Mouse (Mus musculus) forebrain, postnatal 0 days (tissue): ENCODE data around the gene Fam71b. TPM values are rescaled to one million over a fixed set of nuclear protein-coding genes. Genes with fewer than 3 reads are reported as not detected.

Experiments used
- ATAC-seq: fragments of 200-750 bp; cut with Nextera tagmentation; 2 replicates; pipeline ENCODE4 v1.8.0; 2017; ENCODE audit warnings: mild to moderate bottlenecking, moderate library complexity
- DNase-seq: peaks from one replicate; pipeline ENCODE4 v3.0.0-alpha.2; 2015
- H3K27ac ChIP-seq: fragments of 300-500 bp; sonication (generic); 2 replicates; pipeline ENCODE4 v1.5.1; 2014; ENCODE audit warnings: low read depth, mild to moderate bottlenecking, antibody characterized with exemption, low read length, moderate library complexity, mixed read lengths
- H3K27me3 ChIP-seq: fragments of 300-500 bp; sonication (generic); 2 replicates; pipeline ENCODE4 v1.6.1; 2014; ENCODE audit warnings: mild to moderate bottlenecking, low read length, mixed read lengths; ENCODE audit not compliant: insufficient read depth
- H3K36me3 ChIP-seq: fragments of 300-500 bp; sonication (generic); 2 replicates; pipeline ENCODE4 v1.6.1; 2014; ENCODE audit warnings: mild to moderate bottlenecking, moderate library complexity; ENCODE audit not compliant: insufficient read depth
- H3K4me1 ChIP-seq: fragments of 300-500 bp; sonication (generic); 2 replicates; pipeline ENCODE4 v1.6.1; 2014; ENCODE audit warnings: antibody characterized with exemption; ENCODE audit not compliant: insufficient read depth
- H3K4me2 ChIP-seq: fragments of 300-500 bp; sonication (generic); 2 replicates; pipeline ENCODE4 v1.6.1; 2014; ENCODE audit warnings: low read depth, mild to moderate bottlenecking, moderate library complexity
- H3K4me3 ChIP-seq: fragments of 300-500 bp; sonication (generic); 2 replicates; pipeline ENCODE4 v1.5.1; 2014; ENCODE audit warnings: low read depth, low read length, mixed read lengths
- H3K9ac ChIP-seq: fragments of 300-500 bp; sonication (generic); 2 replicates; pipeline ENCODE4 v1.6.1; 2014; ENCODE audit warnings: mild to moderate bottlenecking
- H3K9me3 ChIP-seq: fragments of 300-500 bp; sonication (generic); 2 replicates; pipeline ENCODE4 v1.6.1; 2016; ENCODE audit warnings: low read length
- CTCF ChIP-seq: sonication (generic); IDR thresholded peaks from 2 replicates; pipeline ENCODE4 v1.5.1; 2016; ENCODE audit warnings: antibody characterized with exemption, control low read depth, low read depth
- WGBS: fragments of 180-500 bp; shearing (Covaris S2); extraction: QIAGEN DNeasy Blood & Tissue Kit; methylation state at CpG from one replicate; pipeline ENCODE4 v1.1.7; 2014; 5-methylcytosine and 5-hydroxymethylcytosine counted together
- polyA plus RNA-seq: library from polyadenylated mRNA; unstranded; fragments of >200 nt; fragmentation: Nextera tagmentation; extraction: Ambion mirVana; gene quantifications from 2 replicates; pipeline ENCODE4 v1.2.1, GENCODE M21; 2015
- total RNA-seq: library from RNA; depleted of rRNA; stranded (reverse); fragments of >200 nt; gene quantifications from 2 replicates; pipeline ENCODE4 v1.2.3, GENCODE M21; 2014

The Fam71b gene
- total and polyA plus RNA-seq, 2 experiments from 2014 or later: not detected

- no peak overlapping the region for H3K9ac ChIP-seq
- ATAC-seq (no peak), DNase-seq (no peak)
- H3K27ac ChIP-seq: no peak overlapping the region
- 78% methylated on average over 2 of the region's 2 CpGs for WGBS
- H3K36me3 ChIP-seq: no peaks in the 10 kb centered on the region
- no peak overlapping the region for H3K4me3 ChIP-seq
- H3K4me1 ChIP-seq: no peaks in the 10 kb centered on the region
- no peaks in the 10 kb centered on the region for H3K27me3 ChIP-seq
- no peak overlapping the region for H3K4me2 ChIP-seq
- TF ChIP-seq CTCF: no peak
- H3K9me3 ChIP-seq: no peaks in the 10 kb centered on the region
Observed at GRCm38 (mm10) chr11:46384925-46385324, 11.4 kb upstream of the Fam71b start.

- no peak overlapping the region for H3K4me3 ChIP-seq
- no peak overlapping the region for H3K9ac ChIP-seq
- no peaks in the 10 kb centered on the region for H3K4me1 ChIP-seq
- ATAC-seq (no peak), DNase-seq (no peak)
- H3K27me3 ChIP-seq: no peaks in the 10 kb centered on the region
- 89% methylated on average over 8 of the region's 8 CpGs for WGBS
- H3K27ac ChIP-seq: no peak overlapping the region
- no peak overlapping the region for H3K4me2 ChIP-seq
- no peaks in the 10 kb centered on the region for H3K36me3 ChIP-seq
- H3K9me3 ChIP-seq: no peaks in the 10 kb centered on the region
- no peak for TF ChIP-seq CTCF
Observed at GRCm38 (mm10) chr11:46386556-46386955, 9.8 kb upstream of the Fam71b start.

- Histone ChIP-seq H3K36me3 (no peaks in the 10 kb centered on the region), H3K9me3 (no peaks in the 10 kb centered on the region), H3K4me1 (no peaks in the 10 kb centered on the region), H3K27me3 (no peaks in the 10 kb centered on the region), H3K4me3 (no peak overlapping the region), H3K9ac (no peak overlapping the region), H3K27ac (no peak overlapping the region), H3K4me2 (no peak overlapping the region)
- ATAC-seq (no peak), DNase-seq (no peak)
- WGBS: 91% methylated on average over 8 of the region's 8 CpGs
- no peak for TF ChIP-seq CTCF
Observed at GRCm38 (mm10) chr11:46387061-46387460, 9.3 kb upstream of the Fam71b start.

GRCm38 (mm10) chr11:46388438-46388837 is 7.9 kb upstream of the Fam71b start:
- no peak for DNase-seq
- Histone ChIP-seq H3K9ac (no peak overlapping the region), H3K4me2 (no peak overlapping the region), H3K27me3 (no peaks in the 10 kb centered on the region), H3K9me3 (no peaks in the 10 kb centered on the region), H3K36me3 (no peaks in the 10 kb centered on the region), H3K4me1 (no peaks in the 10 kb centered on the region), H3K27ac (no peak overlapping the region), H3K4me3 (no peak overlapping the region)
- WGBS: 76% methylated on average over 6 of the region's 6 CpGs
- no peak for TF ChIP-seq CTCF
- ATAC-seq: no peak

GRCm38 (mm10) chr11:46389336-46390117 is 6.8 kb upstream of the Fam71b start, which contains the start of gene Itk:
TSS of gene Itk (minus strand) at chr11:46389515.
- 88% methylated on average over 13 of the region's 13 CpGs for WGBS
- no peak within 1 kb of the TSS for H3K9ac ChIP-seq
- ATAC-seq (no peak), DNase-seq (no peak)
- H3K36me3 ChIP-seq: no peaks in the 10 kb centered on the region
- no peaks in the 10 kb centered on the region for H3K27me3 ChIP-seq
- H3K4me2 ChIP-seq: no peak within 1 kb of the TSS
- H3K27ac ChIP-seq: no peak within 1 kb of the TSS
- no peak for TF ChIP-seq CTCF
- no peaks in the 10 kb centered on the region for H3K4me1 ChIP-seq
- H3K4me3 ChIP-seq: no peak within 1 kb of the TSS
- H3K9me3 ChIP-seq: no peaks in the 10 kb centered on the region

- Histone ChIP-seq H3K36me3 (no peaks in the 10 kb centered on the region), H3K4me1 (no peaks in the 10 kb centered on the region), H3K9ac (no peak overlapping the region), H3K27me3 (no peaks in the 10 kb centered on the region), H3K4me3 (no peak overlapping the region), H3K4me2 (no peak overlapping the region), H3K27ac (no peak overlapping the region), H3K9me3 (no peaks in the 10 kb centered on the region)
- TF ChIP-seq CTCF: no peak
- DNase-seq (no peak), ATAC-seq (no peak)
- 22% methylated on average over 3 of the region's 3 CpGs for WGBS
Observed at GRCm38 (mm10) chr11:46390621-46391020, 5.7 kb upstream of the Fam71b start.

GRCm38 (mm10) chr11:46392890-46393289 is 3.5 kb upstream of the Fam71b start:
- no peaks in the 10 kb centered on the region for H3K36me3 ChIP-seq
- H3K9me3 ChIP-seq: no peaks in the 10 kb centered on the region
- H3K27me3 ChIP-seq: no peaks in the 10 kb centered on the region
- H3K4me2 ChIP-seq: no peak overlapping the region
- no peak overlapping the region for H3K9ac ChIP-seq
- H3K4me3 ChIP-seq: no peak overlapping the region
- DNase-seq (no peak), ATAC-seq (no peak)
- H3K27ac ChIP-seq: no peak overlapping the region
- TF ChIP-seq CTCF: no peak
- no peaks in the 10 kb centered on the region for H3K4me1 ChIP-seq
- whole genome bisulfite sequencing: 90% methylated on average over 7 of the region's 7 CpGs
